Mouse (Mus musculus) limb, embryonic 10.5 days (tissue): Measurements from ENCODE around the gene Tfb1m. TPM values are rescaled to one million over a fixed set of nuclear protein-coding genes. Genes with fewer than 3 reads are reported as not detected.

ENCODE experiments used
- DNase-seq: peaks from one replicate; pipeline ENCODE4 v3.0.0-alpha.2; 2017; ENCODE audit warnings: low spot score
- H3K27ac ChIP-seq: fragments of 300-500 bp; sonication (generic); 2 replicates; pipeline ENCODE4 v1.5.1; 2016; ENCODE audit warnings: mild to moderate bottlenecking
- H3K27me3 ChIP-seq: fragments of 300-500 bp; sonication (generic); 2 replicates; pipeline ENCODE4 v1.6.1; 2016; ENCODE audit warnings: low read depth, mild to moderate bottlenecking; ENCODE audit not compliant: poor library complexity, severe bottlenecking
- H3K36me3 ChIP-seq: fragments of 300-500 bp; sonication (generic); 2 replicates; pipeline ENCODE4 v1.6.1; 2016; ENCODE audit warnings: mild to moderate bottlenecking, moderate library complexity
- H3K4me1 ChIP-seq: fragments of 300-500 bp; sonication (generic); 2 replicates; pipeline ENCODE4 v1.6.1; 2016
- H3K4me3 ChIP-seq: fragments of 300-500 bp; sonication (generic); 2 replicates; pipeline ENCODE4 v1.5.1; 2016; ENCODE audit warnings: mild to moderate bottlenecking, moderate library complexity
- H3K9me3 ChIP-seq: fragments of 300-500 bp; sonication (generic); replicated peaks from 2 replicates; pipeline ENCODE4 v1.6.1; 2016; ENCODE audit warnings: mild to moderate bottlenecking
- WGBS: fragments of 180-500 bp; shearing (Covaris S2); methylation state at CpG from one replicate; pipeline ENCODE4 v1.1.7; 2016; 5-methylcytosine and 5-hydroxymethylcytosine counted together
- polyA plus RNA-seq: library from polyadenylated mRNA; unstranded; fragments of >200 nt; fragmentation: Nextera tagmentation; extraction: Ambion mirVana; gene quantifications from 2 replicates; pipeline ENCODE4 v1.2.1, GENCODE M21; 2016

The Tfb1m gene
- polyA plus RNA-seq, 1 experiment from 2014 or later: 16.9 TPM

DNA sequence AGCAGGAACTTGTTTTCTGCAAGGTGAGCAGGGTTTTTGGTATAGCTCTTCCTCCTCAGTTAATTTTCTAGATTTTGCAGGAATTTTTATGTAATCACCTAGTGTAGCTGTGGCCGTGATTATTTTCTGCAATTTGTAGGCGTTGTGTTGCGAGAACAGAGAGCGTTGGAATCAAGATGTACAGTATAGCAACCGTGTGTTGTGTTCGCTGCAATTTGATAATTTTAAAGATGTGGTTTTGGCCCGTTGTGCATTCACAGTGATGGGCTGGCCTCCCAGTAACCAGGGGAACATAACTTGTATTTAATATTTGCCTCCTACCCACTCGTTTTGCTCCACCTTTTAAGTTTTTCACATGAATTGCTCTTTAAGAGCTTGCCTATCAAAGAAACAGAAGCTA, 74.5 kb downstream of the Tfb1m start:
- H3K36me3 ChIP-seq: no peaks in the 10 kb centered on the region
- WGBS: 91% methylated on average over 8 of the region's 8 CpGs

GRCm38 (mm10) chr17:3481576-3482575, 75.7 kb downstream of the Tfb1m start:
- no peaks in the 10 kb centered on the region for H3K27me3 ChIP-seq
- WGBS: 70% methylated on average over 7 of the region's 7 CpGs
- no peak overlapping the region for H3K27ac ChIP-seq
- no peak for DNase-seq
- H3K4me1 ChIP-seq: no peaks in the 10 kb centered on the region
- no peak overlapping the region for H3K4me3 ChIP-seq
- no peaks in the 10 kb centered on the region for H3K36me3 ChIP-seq
- H3K9me3 ChIP-seq: no peaks in the 10 kb centered on the region

More for the DNA sequence above, 74.5 kb downstream of the Tfb1m start:
- DNase-seq: no peak
- Histone ChIP-seq H3K9me3 (no peaks in the 10 kb centered on the region), H3K27me3 (no peaks in the 10 kb centered on the region), H3K4me1 (no peaks in the 10 kb centered on the region), H3K27ac (no peak overlapping the region), H3K4me3 (no peak overlapping the region)

DNA sequence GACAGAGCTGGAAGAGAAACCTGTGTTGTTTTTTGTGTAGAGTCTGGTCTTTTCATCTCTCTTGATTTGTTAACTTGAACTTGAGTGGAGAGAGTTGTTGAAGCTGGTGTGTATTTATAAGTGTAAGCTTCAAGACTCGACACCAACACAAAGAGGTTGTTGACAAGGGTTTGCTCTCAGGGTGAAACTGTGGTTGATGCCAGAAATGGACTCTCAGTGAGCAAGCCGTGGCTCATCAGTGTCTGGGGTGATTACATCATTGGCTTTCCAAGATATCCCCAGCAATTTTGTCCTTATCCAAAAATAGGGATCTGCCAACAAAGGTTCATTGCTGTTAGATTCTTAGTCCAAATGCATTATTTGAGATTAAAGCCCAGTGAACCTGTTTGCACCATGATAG, 81.0 kb downstream of the Tfb1m start:
- DNase-seq: no peak
- Histone ChIP-seq H3K4me3 (no peak overlapping the region), H3K9me3 (no peaks in the 10 kb centered on the region), H3K27ac (no peak overlapping the region), H3K36me3 (no peaks in the 10 kb centered on the region), H3K4me1 (no peaks in the 10 kb centered on the region), H3K27me3 (no peaks in the 10 kb centered on the region)
- 94% methylated on average over 2 of the region's 2 CpGs for WGBS

- no peaks in the 10 kb centered on the region for H3K4me1 ChIP-seq
- H3K9me3 ChIP-seq: no peaks in the 10 kb centered on the region
- WGBS: 88% methylated on average over 6 of the region's 6 CpGs
- H3K27ac ChIP-seq: no peak overlapping the region
- no peaks in the 10 kb centered on the region for H3K36me3 ChIP-seq
- no peak for DNase-seq
- H3K27me3 ChIP-seq: no peaks in the 10 kb centered on the region
- H3K4me3 ChIP-seq: no peak overlapping the region
Measured at GRCm38 (mm10) chr17:3472018-3472417, 85.6 kb downstream of the Tfb1m start.

Other genes with a start within 250 kb of the Tfb1m start
- gene Tiam2, start 231.2 kb downstream of the Tfb1m start, polyA plus RNA-seq: 4.2 and 6.3 TPM in 2 replicates
- gene Cldn20, start 25.2 kb downstream of the Tfb1m start, polyA plus RNA-seq: 0.23 and 0.24 TPM in 2 replicates
- gene Nox3, start 138.5 kb upstream of the Tfb1m start, polyA plus RNA-seq: not detected in 2 replicates